Mouse (Mus musculus) liver, embryonic 16.5 days (tissue): ENCODE data around the gene Rabgef1. TPM values are rescaled to one million over a fixed set of nuclear protein-coding genes. Genes with fewer than 3 reads are reported as not detected.

Experiments
- ATAC-seq: fragments of 200-750 bp; cut with Nextera tagmentation; 2 replicates; pipeline ENCODE4 v1.8.0; 2017; ENCODE audit warnings: low read depth, mild to moderate bottlenecking, moderate number of reproducible peaks, moderate library complexity
- H3K27ac ChIP-seq: fragments of 300-500 bp; sonication (generic); 2 replicates; pipeline ENCODE4 v1.5.1; 2014; ENCODE audit warnings: mild to moderate bottlenecking, low read length
- H3K27me3 ChIP-seq: fragments of 300-500 bp; sonication (generic); 2 replicates; pipeline ENCODE4 v1.6.1; 2014; ENCODE audit warnings: low read depth, low read length, mixed read lengths; ENCODE audit not compliant: control insufficient read depth, insufficient read depth
- H3K36me3 ChIP-seq: fragments of 300-500 bp; sonication (generic); 2 replicates; pipeline ENCODE4 v1.6.1; 2014; ENCODE audit warnings: mild to moderate bottlenecking; ENCODE audit not compliant: control insufficient read depth, insufficient read depth
- H3K4me1 ChIP-seq: fragments of 300-500 bp; sonication (generic); 2 replicates; pipeline ENCODE4 v1.6.1; 2014; ENCODE audit warnings: low read depth, low read length, mixed read lengths; ENCODE audit not compliant: control insufficient read depth
- H3K4me2 ChIP-seq: fragments of 300-500 bp; sonication (generic); 2 replicates; pipeline ENCODE4 v1.6.1; 2014; ENCODE audit warnings: low read depth, low read length, mixed read lengths
- H3K4me3 ChIP-seq: fragments of 300-500 bp; sonication (generic); 2 replicates; pipeline ENCODE4 v1.5.1; 2014; ENCODE audit warnings: low read depth, mild to moderate bottlenecking, low read length
- H3K9ac ChIP-seq: fragments of 300-500 bp; sonication (generic); 2 replicates; pipeline ENCODE4 v1.6.1; 2014; ENCODE audit warnings: low read depth, low read length
- H3K9me3 ChIP-seq: fragments of 300-500 bp; sonication (generic); replicated peaks from 2 replicates; pipeline ENCODE4 v1.6.1; 2016; ENCODE audit warnings: low read length; ENCODE audit not compliant: control insufficient read depth
- WGBS: fragments of 180-500 bp; shearing (Covaris S2); extraction: QIAGEN DNeasy Blood & Tissue Kit; methylation state at CpG from one replicate; pipeline ENCODE4 v1.1.7; 2014; ENCODE audit not compliant: insufficient replicate concordance; 5-methylcytosine and 5-hydroxymethylcytosine counted together
- polyA plus RNA-seq: library from polyadenylated mRNA; unstranded; fragments of >200 nt; fragmentation: Nextera tagmentation; extraction: Ambion mirVana; gene quantifications from 2 replicates; pipeline ENCODE4 v1.2.1, GENCODE M21; 2015

The Rabgef1 gene
- polyA plus RNA-seq, 1 experiment from 2014 or later = 20.9 TPM

- Histone ChIP-seq H3K9me3 (no peaks in the 10 kb centered on the region), H3K4me1 (peaks cover 12% of the 10 kb centered on the region), H3K27me3 (no peaks in the 10 kb centered on the region), H3K9ac (no peak overlapping the region), H3K4me2 (no peak overlapping the region), H3K4me3 (no peak overlapping the region), H3K36me3 (peaks cover 6% of the 10 kb centered on the region), H3K27ac (no peak overlapping the region)
- no peak for ATAC-seq
- WGBS = 83% methylated on average over 5 of the region's 5 CpGs
Measured at GRCm38 (mm10) chr5:130218336-130218735, 46.7 kb downstream of the Rabgef1 start.

GRCm38 (mm10) chr5:130221316-130221715 is 49.7 kb downstream of the Rabgef1 start:
- H3K9me3 ChIP-seq = no peaks in the 10 kb centered on the region
- no peaks in the 10 kb centered on the region for H3K27me3 ChIP-seq
- no peak for ATAC-seq
- H3K9ac ChIP-seq = peak overlapping the region; percentile 99
- 45% methylated on average over 2 of the region's 2 CpGs for WGBS
- no peaks in the 10 kb centered on the region for H3K36me3 ChIP-seq
- H3K4me1 ChIP-seq = peaks cover 24% of the 10 kb centered on the region
- peak overlapping the region; percentile 99 for H3K4me3 ChIP-seq
- H3K27ac ChIP-seq = peak overlapping the region; percentile 86
- H3K4me2 ChIP-seq = peak overlapping the region; percentile 93

GRCm38 (mm10) chr5:130221760-130222145 is 50.2 kb downstream of the Rabgef1 start:
- peak overlapping the region; percentile 93 for H3K4me2 ChIP-seq
- peak; percentile 17; the same call in 1 of the 2 replicates for ATAC-seq
- 4% methylated on average over 10 of the region's 10 CpGs for WGBS

DNA sequence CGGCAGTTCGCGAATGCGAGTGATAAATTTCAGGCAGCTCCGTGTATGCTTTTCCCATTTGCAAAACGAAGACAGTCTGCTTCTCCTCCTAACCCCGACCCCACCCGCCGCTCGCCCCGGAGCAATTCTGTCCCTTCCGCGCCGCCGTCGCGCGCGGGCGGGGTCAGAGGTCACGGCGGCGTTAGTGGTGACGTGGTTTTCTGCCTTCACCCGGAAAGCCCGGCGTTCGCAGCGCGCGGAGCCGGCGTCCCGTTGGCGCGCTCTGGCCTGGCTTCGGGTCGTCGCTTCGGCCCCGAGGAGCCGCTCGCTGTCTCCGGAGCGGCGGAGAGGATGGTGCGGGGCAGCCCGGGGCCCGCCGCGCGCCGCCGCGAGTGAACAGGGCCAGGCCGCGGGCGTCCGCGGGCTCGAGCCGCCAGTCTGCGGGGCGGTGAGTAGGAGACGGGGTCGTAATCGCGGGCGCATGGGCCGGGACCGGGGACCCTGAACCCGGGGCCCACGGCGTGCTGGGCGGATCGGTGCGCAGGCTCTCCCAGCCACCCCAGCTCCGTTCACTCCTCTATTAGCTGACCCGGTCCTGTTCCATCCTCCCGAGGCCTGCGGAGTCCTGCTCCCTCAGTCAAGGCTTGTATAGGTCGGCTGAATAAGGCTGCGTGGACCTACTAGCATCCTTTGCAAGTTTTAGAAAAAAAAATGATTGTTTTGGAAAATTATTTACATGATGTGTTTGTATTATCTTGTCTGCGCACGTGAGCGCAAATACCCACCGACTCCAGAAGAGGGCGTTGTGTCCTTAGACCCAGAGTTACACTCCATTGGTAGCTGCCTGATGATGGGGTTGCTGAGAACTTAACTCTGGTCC is 50.8 kb downstream of the Rabgef1 start:
- Histone ChIP-seq H3K27me3 (no peaks in the 10 kb centered on the region), H3K4me1 (peaks cover 28% of the 10 kb centered on the region), H3K9me3 (no peaks in the 10 kb centered on the region), H3K4me3 (peak overlapping the region; percentile 99), H3K9ac (peak overlapping the region; percentile 99), H3K36me3 (no peaks in the 10 kb centered on the region), H3K27ac (peak overlapping the region; percentile 86), H3K4me2 (peak overlapping the region; percentile 93)
- under 1% methylated on average over 88 of the region's 88 CpGs for WGBS
- peak; percentile 90 for ATAC-seq

More at GRCm38 (mm10) chr5:130221760-130222145, 50.2 kb downstream of the Rabgef1 start:
- Histone ChIP-seq H3K36me3 (no peaks in the 10 kb centered on the region), H3K9ac (peak overlapping the region; percentile 99), H3K4me1 (peaks cover 24% of the 10 kb centered on the region), H3K9me3 (no peaks in the 10 kb centered on the region), H3K27ac (peak overlapping the region; percentile 86), H3K27me3 (no peaks in the 10 kb centered on the region), H3K4me3 (peak overlapping the region; percentile 99)

- H3K4me2 ChIP-seq = no peak overlapping the region
- peaks cover 10% of the 10 kb centered on the region for H3K36me3 ChIP-seq
- no peaks in the 10 kb centered on the region for H3K9me3 ChIP-seq
- no peak overlapping the region for H3K9ac ChIP-seq
- H3K4me3 ChIP-seq = no peak overlapping the region
- ATAC-seq = no peak
- 79% methylated on average over 3 of the region's 3 CpGs for WGBS
- no peak overlapping the region for H3K27ac ChIP-seq
- no peaks in the 10 kb centered on the region for H3K27me3 ChIP-seq
- H3K4me1 ChIP-seq = peaks cover 22% of the 10 kb centered on the region
Measured at GRCm38 (mm10) chr5:130226790-130227189, 55.2 kb downstream of the Rabgef1 start.

GRCm38 (mm10) chr5:130228120-130228519 is 56.5 kb downstream of the Rabgef1 start:
- Histone ChIP-seq H3K4me2 (no peak overlapping the region), H3K27me3 (no peaks in the 10 kb centered on the region), H3K9me3 (no peaks in the 10 kb centered on the region), H3K36me3 (peaks cover 20% of the 10 kb centered on the region), H3K4me3 (no peak overlapping the region), H3K4me1 (peaks cover 21% of the 10 kb centered on the region), H3K9ac (no peak overlapping the region), H3K27ac (no peak overlapping the region)
- ATAC-seq = no peak
- 68% methylated on average over 4 of the region's 4 CpGs for WGBS

DNA sequence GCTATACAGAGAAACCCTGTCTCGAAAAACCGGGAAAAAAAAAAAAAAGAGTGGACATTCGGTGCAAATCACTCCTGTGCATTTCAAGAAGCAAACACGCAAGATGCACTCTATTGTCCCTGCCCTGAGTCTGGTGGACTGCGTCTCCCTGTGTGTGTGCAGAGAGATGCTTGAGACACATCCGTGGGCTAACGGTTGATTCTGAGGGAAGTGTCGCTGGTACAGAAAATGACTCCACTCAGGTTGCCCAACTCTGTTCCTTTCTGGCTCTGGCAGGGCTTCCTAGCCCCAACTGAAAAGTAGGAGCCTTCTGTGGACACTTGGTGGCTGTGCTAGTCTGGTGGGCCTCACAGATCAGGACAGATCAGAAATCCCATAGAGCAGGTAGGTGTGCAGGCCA is 64.7 kb downstream of the Rabgef1 start:
- no peaks in the 10 kb centered on the region for H3K4me1 ChIP-seq
- no peak overlapping the region for H3K4me2 ChIP-seq
- WGBS = 88% methylated on average over 8 of the region's 8 CpGs
- H3K4me3 ChIP-seq = no peak overlapping the region
- no peak overlapping the region for H3K27ac ChIP-seq
- no peak for ATAC-seq
- H3K9ac ChIP-seq = no peak overlapping the region
- no peaks in the 10 kb centered on the region for H3K9me3 ChIP-seq
- H3K36me3 ChIP-seq = peaks cover 78% of the 10 kb centered on the region
- H3K27me3 ChIP-seq = no peaks in the 10 kb centered on the region

GRCm38 (mm10) chr5:130239236-130239635 is 67.6 kb downstream of the Rabgef1 start:
- H3K4me2 ChIP-seq = no peak overlapping the region
- no peaks in the 10 kb centered on the region for H3K4me1 ChIP-seq
- ATAC-seq = no peak
- peaks cover 74% of the 10 kb centered on the region for H3K36me3 ChIP-seq
- H3K27ac ChIP-seq = no peak overlapping the region
- WGBS = 87% methylated on average over 7 of the region's 7 CpGs
- no peaks in the 10 kb centered on the region for H3K9me3 ChIP-seq
- no peak overlapping the region for H3K4me3 ChIP-seq
- no peak overlapping the region for H3K9ac ChIP-seq
- no peaks in the 10 kb centered on the region for H3K27me3 ChIP-seq

DNA sequence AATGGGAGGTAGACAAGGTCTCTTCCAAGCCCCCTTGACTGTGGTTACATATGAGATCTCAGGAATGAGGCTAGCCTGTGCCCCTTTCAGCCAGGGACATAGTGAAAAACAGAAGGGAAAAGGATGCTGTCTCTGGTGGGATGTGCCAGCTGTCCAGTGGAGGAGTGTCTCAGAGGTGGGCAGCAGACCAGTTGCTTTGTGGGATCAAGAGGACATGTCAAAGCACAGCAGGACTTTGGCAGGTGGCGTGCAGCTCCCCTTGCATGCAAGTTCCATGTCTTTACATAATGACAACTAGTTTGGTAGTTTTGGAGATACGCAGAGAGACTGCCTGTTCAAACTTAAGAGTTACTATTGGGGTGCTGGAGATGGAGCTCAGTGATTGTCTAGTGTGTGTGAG is 68.3 kb downstream of the Rabgef1 start:
- Histone ChIP-seq H3K9me3 (no peaks in the 10 kb centered on the region), H3K4me1 (no peaks in the 10 kb centered on the region), H3K4me2 (no peak overlapping the region), H3K4me3 (no peak overlapping the region), H3K9ac (no peak overlapping the region), H3K36me3 (peaks cover 74% of the 10 kb centered on the region), H3K27me3 (no peaks in the 10 kb centered on the region), H3K27ac (no peak overlapping the region)
- 82% methylated on average over 2 of the region's 2 CpGs for WGBS
- ATAC-seq = no peak
